Mouse (Mus musculus) megakaryocyte, embryonic 14.5 days (primary cell): ENCODE results near the gene Shq1.

Source experiments
- FLI1 ChIP-seq: IDR thresholded peaks from 2 replicates; pipeline ENCODE4 v1.6.1; 2012; ENCODE audit warnings: low read length, inconsistent platforms, mixed read lengths
- GATA1 ChIP-seq: IDR thresholded peaks from 3 replicates; pipeline ENCODE4 v1.6.1; 2012; ENCODE audit warnings: mixed read lengths, low read length, inconsistent platforms, borderline replicate concordance

DNA sequence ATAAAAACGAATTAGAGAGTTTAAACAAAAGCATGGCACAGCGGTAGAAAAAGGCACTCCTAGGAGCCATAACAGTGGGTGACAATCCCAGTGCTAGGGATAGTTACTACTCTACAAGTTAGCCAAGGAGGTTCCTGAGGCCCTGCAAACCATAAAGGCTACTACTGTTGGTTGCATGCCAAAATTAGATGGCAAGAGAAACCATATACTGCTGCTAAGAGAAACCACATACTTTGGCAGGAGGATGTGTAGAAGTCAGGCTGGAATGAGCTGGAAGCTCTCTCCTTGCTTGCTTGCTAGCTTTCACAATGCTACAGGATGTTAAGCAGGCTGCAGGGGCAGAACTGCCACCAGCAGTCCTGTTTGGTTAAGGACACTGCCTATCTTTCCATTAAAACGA lies 50.5 kb downstream of the Shq1 start:
- TF ChIP-seq GATA1 (no peak), FLI1 (no peak)
